Comparison of ENCODE assay signal across 14 mouse cellular contexts in genomic region chr15:103197785-103198184, GRCm38 (mm10).
"Had no signal": no experiment of that assay in that cellular context is flagged by ENCODE, and none has a peak within 500 bp of the region (broad histone marks: within the 10 kb centered on the region; RNA-seq: fewer than 3 reads in every experiment).

No protein-coding gene starts in this region.

- DNase-seq: kidney, postnatal 10 days; kidney, postnatal 4 days; lung, adult 2 months; lung, postnatal 36 days; thymus, postnatal 4 days had no signal

- H3K9me3 ChIP-seq: limb, embryonic 10.5 days; liver, embryonic 15.5 days; midbrain, embryonic 15.5 days; neural tube, embryonic 15.5 days had no signal

- H3K4me2 ChIP-seq: liver, embryonic 11.5 days; liver, embryonic 15.5 days; midbrain, embryonic 11.5 days; midbrain, embryonic 15.5 days; neural tube, embryonic 15.5 days had no signal

- H3K4me3 ChIP-seq: left cerebral cortex, adult 2 months; limb, embryonic 10.5 days; liver, embryonic 15.5 days; midbrain, embryonic 15.5 days; neural tube, embryonic 15.5 days had no signal

- H3K27me3 ChIP-seq: liver, embryonic 15.5 days; midbrain, embryonic 15.5 days; neural tube, embryonic 15.5 days had no signal

- ATAC-seq: lung, postnatal 0 days; midbrain, embryonic 15.5 days had no signal

- H3K27ac ChIP-seq: left cerebral cortex, adult 2 months; limb, embryonic 10.5 days; liver, embryonic 15.5 days; midbrain, embryonic 15.5 days; neural tube, embryonic 15.5 days; stomach, postnatal 0 days had no signal

- H3K9ac ChIP-seq: liver, embryonic 15.5 days; midbrain, embryonic 15.5 days; neural tube, embryonic 15.5 days had no signal

- H3K4me1 ChIP-seq: limb, embryonic 10.5 days; liver, embryonic 15.5 days; midbrain, embryonic 15.5 days had no signal
